Mouse (Mus musculus): ENCODE data around the gene Faf2.

Gene Faf2

DNA sequence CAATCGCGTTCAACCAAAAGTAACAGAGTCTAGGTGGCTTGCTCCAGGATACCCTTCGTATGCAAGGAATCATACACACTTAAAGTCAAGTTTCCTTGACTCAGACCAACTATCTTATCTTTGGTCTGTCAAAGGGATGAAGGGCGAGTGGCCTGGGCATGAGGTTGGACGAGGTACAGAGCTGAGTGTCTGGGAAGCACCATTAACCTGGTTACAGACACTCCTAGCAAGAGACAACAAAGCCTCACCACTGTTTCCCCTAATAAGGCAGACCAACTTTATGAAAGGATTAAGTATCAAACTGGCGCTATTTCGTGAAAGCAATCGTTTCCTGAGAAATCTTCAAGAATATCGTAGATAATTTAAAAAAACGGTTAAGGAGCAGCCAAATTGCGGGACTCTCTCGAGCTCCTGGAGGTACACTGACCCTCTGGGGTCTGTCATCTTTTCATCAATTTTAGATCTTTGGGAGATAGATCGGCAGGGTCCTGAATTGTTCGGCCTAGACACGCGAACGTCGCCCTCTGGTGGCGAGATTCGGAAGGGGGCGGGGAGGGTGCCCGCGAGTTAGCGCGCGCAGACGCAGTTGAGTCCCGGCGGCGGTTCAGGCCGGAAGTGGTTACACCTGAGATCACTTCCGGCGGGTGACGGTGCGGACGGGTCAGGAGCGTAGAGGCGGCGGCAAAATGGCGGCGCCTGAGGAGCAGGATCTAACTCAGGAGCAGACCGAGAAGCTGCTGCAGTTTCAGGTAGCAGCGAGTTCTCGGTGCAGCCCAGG lies at the start of gene Faf2:
Gene Faf2 (plus strand): TSS at position 630 of the 778 bp plus-strand sequence.
- DNase-seq (ENCODE audit: low spot score), result peak; percentile 97

DNA sequence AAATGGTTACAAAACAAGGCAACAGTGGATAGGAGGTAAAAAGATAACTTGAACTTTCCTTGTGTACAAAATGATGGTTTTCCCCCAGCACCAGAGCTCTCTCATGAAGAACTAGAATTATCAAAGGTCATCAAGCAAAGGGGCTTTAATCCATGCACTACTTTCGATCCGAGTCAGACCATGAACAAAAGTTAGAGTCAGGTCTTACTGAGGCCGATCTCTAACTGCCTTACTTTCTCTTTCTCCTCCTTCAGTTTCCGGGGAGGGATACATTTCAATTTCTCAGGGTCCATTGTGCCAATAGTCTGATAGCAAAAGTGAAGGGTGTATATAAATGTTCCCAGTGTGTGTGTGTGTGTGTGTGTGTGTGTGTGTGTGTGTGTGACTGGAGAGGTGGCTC lies 49.0 kb upstream of the Faf2 start:
- DNase-seq (ENCODE audit: low spot score), result no peak

DNA sequence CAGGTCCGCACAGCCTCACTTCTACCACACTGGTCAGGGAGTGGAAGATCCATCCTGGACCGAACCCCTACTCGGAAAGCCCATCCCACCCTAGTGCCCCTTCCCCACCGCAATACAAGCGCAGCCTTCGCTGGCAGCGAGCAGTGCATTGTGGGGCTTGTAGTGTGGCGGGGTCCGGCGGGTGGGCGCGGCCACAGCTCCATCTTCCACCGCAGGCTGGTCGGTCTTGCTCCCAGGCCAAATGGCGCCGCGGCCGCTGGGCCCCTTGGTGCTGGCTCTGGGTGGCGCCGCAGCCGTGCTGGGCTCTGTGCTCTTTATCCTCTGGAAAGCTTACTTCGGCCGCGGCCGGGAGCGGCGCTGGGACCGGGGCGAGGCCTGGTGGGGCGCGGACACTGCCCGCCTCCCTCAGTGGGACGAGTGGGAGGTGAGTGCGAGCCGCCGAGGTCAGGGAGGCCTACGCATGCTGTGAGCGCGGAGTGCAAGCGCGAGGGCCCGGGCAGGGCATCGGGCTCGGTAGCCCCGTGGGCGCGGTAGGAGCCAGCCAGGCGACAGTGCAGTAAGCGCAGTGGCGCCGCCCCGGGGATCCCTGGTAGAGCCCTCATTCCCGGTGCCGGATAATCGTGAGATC lies 46.6 kb upstream of the Faf2 start, which contains the start of gene Arl10:
Gene Arl10 (plus strand): TSS at position 162 of the 628 bp plus-strand sequence.
- peak; percentile 7 for DNase-seq (ENCODE audit: low spot score)

DNA sequence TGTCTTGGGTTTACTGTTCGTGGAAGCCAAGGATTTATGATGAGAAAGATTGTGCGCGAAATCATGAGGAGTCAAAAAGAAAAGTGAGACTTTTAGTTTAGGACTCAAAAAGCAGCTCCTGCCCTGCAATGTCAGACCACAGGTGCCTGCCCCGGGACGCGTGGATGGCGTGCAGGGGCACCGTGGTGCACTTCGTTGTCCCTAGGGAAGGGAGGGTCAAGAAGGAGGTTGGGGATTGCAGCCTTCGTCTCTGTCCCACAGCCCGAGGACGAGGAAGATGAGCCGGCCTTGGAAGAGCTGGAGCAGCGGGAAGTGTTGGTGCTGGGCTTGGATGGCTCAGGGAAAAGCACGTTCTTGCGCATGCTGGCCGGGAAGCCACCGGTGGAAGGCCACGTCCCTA lies 46.1 kb upstream of the Faf2 start:
- DNase-seq (ENCODE audit: low spot score), result no peak

DNA sequence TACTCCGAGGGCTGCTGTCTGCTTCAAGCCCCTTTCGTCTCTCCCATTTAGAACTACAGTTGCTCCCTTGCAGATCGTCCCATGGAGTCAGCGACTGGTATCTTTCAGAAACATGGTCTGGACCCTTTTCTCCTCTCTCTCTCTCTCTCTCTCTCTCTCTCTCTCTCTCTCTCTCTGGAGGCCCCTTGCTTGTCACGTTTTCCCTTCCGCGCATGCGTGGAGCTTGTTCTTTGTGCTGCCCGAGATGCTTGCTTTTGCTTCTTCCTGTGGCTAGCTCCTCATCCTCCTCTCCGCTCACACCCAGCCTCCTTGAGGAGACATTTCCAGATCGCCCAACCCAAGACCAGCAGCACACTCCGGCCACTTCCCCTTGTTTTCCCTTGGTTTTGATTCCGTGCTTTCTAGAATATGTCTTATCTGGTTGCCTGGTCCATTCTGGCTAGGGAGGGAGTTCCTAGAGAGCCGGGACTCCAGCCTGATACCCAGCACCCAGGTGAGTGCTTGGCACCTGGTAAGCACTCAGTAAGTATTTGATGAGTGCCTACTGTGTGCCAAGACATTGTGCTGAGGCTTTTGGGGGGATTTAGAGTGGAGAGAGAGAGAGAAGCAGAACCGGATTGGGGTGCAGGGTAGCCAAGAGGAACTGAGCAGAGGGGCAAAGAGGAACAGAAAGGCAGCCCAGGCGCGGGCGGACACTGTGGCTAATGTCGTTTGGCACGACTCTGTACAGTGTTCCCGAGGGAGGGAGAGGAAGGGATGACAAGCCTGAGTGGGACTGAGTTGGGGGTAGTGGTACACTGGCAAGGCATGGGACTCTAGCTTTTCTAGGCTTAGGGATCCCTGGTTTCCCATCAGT lies 43.7 kb upstream of the Faf2 start:
- DNase-seq (ENCODE audit: low spot score), result no peak

DNA sequence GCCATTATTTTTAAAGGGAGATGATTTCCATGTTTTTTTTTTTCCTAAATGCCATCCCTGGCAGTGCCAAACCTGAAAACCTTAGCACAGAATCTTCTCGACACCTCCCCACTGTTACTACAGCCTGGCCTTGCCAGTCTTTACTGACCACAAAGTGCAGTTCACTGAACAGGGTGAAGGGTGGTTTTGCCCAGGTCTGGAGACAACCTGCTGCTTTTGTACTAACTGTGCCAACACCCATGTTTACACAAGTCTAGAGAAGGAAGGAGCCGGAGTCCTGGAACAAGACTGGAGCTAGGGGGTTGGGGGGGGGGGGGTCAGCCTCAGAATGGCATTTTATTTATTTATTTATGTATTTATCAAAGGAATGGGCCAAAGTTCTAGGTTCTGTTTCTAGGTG lies 40.2 kb upstream of the Faf2 start:
- DNase-seq (ENCODE audit: low spot score), result no peak

DNA sequence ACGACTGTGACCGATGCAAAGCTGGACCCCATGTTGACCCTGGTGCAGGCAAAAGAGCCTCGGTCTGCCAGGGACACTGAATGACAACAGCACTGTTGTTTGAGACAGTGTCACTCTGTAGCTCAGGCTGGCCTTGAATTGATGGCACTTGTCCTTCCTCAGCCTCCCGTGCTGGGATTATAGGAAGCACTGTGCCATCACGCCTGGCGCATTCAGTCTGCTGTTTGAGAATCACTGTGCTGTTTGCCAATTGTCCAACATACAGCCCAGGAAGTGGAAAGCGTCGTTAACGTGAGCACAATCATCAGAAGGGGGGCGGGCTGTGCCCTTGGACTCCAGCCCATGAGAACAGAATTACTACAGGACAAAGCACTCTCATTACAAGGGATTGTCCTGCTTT lies 39.5 kb upstream of the Faf2 start:
- DNase-seq (ENCODE audit: low spot score), result no peak

DNA sequence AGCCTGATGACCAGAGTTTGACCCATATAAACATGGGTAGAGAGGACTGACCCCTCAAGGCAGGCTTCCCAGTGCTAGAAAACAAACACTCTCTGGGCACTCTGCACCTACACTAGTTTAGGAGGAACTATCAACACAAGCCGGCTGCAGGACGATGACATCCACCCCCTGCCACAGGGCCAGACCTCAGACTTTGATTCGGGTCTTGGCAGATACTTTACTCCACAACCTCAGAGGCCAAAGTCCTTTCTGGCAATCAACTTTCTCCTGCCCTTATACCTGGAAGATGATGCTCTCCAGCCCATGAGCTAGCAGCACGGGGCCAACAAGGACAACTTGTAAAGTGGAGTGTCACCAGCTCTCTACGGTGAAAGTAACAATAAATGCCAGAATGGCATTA lies 38.7 kb upstream of the Faf2 start:
- no peak for DNase-seq (ENCODE audit: low spot score)

DNA sequence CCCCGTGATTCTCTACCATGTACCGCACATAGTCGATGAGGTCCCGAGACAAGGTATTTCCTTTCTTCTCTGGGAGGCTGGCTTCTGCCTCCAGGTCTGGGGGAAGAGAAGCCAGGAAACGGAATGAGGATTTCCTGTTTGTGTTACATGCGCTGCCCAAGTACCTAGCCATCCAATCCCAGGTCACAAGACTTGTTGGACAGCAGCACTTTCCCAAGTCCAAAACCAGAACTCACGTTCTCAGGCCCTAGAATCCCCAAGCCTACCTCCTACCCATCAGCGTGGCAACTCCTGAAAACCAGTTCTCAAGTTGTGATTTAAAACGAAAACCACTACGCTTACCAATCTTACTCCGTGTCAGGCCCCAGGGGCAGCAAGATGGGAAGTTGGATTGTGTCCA lies 35.8 kb upstream of the Faf2 start:
- no peak for DNase-seq (ENCODE audit: low spot score)

DNA sequence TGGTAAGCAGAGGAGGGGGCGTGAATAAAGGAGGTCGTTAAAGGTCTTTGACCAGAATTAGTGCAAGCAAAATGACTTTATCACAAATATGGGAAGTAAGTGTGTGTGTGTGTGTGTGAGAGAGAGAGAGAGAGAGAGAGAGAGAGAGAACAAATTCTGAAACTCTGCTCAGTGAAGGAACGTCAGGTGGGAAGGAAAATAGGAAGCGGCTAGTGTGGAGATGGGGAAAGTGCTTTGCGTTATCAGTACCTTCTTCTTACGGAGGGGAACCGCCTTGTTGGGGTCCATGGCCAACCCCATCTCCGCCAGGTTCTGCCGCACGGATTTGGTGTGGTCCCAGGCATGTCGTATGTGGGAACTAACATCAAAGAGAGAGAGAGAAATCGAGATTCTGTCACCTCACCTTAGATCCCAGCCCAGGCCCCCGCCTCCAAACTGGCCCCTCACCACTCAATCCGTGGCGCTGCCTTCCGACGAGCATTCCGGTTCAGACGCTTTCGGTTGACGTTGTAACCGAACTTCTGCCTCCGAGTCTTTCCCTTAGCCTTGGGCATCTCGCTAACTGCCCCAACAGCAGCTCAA lies 32.1 kb upstream of the Faf2 start:
- DNase-seq (ENCODE audit: low spot score), result no peak

DNA sequence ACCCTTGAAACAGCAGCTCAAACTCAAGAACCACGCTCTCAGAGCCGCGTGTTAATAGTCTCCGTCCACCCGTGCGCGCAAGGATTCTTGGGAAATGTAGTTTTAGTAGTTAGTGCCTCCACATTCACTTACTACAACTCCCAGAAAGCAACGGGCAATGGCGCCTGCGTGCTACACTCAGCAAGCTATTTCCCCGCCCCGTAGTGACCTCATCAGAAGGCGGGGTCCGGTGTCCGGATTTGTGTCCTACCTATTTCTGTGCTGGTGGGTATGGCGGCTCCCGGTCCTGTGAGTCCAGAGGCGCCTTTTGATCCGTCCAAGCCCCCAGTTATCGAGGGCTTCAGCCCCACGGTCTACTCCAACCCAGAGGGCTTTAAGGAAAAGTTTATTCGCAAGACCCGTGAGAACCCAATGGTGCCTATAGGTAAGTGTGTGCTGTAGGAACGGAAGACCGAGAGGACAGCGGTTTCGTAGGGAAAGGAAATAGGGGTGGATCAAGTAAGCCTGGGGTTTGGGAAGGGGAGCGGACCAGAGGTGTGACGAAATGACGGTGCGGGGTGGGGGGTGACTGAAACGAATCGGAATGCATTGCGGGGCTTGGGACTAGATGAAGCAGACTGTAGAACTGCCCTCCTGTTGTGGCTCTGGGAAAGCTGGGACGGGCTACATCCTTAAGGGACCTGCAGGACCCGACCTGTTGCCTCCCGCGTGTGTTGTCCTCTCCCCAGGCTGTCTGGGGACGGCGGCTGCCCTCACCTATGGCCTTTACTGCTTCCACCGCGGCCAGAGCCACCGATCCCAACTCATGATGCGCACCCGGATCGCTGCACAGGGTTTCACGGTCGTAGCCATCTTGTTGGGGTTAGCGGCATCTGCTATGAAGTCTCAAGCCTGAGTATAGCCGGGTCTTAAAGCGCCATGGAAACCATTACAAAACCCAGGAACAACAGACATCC lies 31.3 kb upstream of the Faf2 start, which contains the start of the genes Nop16 and Higd2a:
Gene Nop16 (minus strand): TSS at position 95 of the 956 bp plus-strand sequence.
Gene Higd2a (plus strand): TSS at position 212 of the 956 bp plus-strand sequence.
- peak; percentile 96 for DNase-seq (ENCODE audit: low spot score)

DNA sequence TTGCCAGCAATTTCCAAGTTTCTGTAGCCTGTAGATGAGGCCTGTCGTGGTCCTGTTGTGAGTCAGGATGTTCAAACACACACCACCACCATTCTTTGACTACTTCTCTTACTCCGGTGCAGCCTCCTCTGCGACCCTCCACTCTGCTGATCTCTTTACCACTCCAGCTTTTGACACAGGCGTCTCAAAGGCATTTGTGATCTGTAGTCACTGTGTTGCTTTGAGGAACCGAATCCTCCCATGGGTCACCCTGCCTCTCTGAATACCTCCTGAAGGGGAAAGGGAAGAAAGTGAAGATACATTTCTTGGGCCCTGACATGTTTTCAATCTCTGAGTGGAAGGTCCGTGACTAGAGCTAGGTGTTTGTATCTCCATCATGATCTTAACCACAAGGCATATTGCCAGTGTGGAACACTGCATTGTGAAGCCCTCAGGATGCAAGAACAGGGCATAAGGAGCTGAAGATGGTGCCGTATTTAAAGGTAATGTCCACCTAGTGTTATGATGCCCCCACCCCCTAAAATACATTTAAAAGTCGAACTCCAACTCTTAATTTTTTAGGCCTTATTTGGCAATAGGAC lies 29.7 kb upstream of the Faf2 start:
- DNase-seq (ENCODE audit: low spot score), result no peak

DNA sequence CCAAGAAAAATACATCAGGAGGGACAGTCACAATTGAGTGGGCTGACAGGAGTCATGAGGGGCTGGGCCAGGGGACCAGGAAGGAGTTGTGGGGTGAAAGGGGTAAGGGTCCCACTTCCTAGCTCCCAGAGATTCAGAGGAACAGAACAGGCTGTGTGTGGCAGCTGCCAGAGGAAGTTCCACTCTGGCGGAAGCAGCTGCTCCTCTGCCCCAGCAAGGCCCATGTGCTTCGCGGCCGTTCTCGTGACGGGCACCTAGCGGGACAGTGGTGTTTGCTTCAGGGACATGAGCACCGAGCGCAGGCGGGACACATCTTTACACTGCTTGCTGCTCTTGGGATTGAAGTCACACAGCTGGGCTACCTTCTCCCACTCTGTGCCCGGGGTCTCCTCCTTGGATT lies 28.0 kb upstream of the Faf2 start:
- no peak for DNase-seq (ENCODE audit: low spot score)

DNA sequence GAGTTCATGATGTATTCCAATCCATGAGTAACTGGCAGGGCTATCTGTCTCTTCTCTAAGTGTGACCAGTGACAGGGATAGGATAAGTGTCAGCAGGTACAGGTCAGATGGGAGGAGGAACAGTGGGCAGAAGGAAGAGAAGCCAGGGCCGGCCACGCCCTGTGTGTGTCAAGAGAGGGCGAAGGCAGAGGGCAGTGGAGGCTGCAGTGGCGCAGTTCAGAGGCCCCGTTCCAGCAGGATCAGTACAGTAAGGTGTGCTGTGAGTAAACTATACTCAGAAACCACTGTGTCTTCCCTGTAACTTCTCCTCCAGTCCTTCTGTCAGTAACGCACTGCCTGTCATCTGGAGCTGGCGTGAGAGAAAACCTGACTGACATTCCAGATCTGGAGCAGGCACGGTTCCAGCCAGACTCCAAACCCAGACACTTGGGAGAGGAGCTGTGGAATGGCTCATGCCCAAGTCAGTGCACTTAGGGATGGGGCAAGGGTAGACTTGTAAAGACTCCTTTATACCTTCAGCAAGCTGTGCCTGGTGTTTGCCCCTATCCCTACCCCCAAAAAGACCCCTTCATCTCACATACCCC lies 25.4 kb upstream of the Faf2 start:
- no peak for DNase-seq (ENCODE audit: low spot score)

DNA sequence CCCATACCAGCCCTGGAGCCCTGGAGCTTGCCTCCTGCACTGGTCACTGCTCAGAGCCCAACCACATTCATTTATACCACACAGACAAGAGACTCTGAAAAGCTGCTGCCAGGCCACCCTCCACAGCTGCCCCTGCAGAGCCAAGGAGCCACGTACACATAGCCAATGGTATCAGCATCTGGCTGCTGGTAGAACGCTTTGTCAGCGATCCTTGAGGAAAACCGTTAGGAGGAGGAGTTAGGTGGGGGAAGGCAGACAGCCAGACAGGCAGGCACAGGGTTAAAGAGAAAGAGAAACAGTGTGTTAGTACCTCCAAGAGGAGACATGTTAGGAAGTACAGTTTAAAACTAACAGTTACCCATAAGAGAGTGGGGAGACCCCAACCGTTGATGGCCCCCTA lies 24.7 kb upstream of the Faf2 start:
- no peak for DNase-seq (ENCODE audit: low spot score)

DNA sequence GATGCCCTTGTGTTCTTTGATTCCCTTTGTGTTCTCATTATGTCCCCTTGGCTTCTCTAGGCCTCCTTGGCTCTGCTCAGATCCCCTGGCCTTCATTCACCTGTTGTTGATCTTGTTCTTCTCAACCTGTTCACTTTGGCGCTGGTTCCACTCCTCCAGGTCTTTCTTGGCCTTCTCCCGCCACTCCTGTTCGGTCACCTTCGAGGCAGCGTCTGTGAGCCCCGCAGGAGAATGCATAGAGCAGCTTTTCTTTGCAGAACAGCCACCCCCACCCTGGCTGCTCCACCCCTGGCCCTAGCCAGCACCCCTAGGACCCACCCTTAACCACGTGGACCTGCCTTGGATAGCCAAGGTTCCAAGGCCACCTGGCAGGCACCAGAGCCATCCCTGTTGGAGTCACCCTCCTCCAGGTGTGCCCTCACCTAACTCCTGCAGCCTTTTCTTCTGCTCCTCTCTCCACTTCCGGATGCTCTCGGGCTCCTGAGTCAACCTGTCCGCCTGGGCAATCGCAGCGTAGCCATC lies 22.9 kb upstream of the Faf2 start:
- no peak for DNase-seq (ENCODE audit: low spot score)

DNA sequence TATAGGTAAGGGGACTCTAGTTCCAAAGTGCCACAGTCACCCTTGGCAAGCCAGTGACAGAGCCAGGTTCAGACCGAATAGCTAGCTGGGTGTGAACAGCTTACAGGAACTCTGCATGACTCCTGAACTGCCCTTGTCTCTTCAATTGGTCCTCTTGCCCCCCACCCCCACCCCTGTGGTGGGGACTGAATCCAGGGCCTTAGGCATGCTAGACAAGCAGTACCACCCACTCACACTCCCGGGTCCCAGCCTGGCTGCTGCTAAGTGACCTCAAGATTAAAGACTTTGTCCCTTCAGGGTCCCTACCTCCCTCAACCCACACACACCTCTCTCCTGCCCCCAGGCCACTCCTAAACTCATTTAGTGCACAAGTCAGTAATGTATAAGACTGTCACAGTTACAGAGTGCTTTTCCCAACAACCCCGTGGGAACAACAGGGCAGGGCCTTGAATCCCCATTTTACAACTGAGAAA lies 18.9 kb upstream of the Faf2 start:
- no peak for DNase-seq (ENCODE audit: low spot score)

DNA sequence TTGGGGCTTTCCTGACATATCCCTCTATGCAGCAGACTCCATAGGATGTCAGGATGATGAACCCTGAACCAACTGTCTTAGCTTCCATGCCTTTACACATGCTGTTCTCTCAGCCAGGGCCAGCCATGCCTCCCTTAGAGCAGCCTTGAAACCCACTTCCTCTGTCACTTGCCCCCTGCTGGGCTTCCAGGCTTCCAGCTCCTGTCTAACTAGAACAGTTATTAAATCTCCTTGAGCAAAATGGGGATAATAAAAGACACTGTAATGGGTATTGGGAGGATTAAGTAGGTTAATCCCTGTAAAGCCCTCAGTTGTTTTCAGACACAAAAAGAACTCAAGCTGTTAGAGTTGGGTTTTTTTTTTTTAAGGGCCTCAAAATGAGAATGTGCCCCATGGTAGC lies 18.1 kb upstream of the Faf2 start:
- DNase-seq (ENCODE audit: low spot score), result no peak

DNA sequence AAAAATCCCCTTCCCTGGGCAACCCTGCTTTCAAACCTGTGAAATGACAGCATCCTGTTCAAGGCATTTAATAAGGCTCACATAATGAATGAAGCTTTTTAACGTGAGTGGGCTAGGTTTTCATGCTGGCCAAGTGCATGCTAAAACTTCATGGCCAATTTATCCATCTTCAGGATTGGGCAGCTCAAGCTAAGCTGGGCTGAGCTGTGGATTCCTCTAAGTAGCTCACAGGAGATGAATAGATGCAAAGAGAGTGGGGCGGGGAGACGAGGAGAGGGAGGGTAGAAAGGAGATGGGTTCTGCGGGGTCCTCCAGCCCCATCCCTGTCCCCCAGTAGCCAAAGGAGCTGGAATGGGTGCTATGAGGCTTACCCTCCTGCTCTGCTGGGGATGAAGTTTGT lies 17.4 kb upstream of the Faf2 start:
- DNase-seq (ENCODE audit: low spot score), result no peak

DNA sequence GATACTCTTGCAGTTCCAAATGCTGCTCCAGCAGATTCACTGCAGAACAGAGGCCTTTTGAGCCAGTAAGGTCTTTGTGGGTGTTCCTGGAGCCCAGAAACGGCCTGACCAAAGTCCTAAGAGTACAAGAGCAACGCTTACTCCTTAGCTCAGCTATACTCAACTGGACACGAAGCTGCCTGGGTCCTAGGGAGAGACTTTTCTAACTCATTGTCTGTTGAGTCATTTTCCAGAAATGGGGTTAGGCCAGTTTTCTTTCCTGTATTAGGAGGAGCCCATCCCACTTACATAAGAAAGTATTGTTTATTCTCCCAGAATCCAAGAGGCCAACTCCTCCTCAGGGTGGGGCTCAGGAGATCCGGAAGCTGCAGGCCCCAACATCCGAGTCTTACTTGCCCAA lies 16.2 kb upstream of the Faf2 start:
- DNase-seq (ENCODE audit: low spot score), result no peak

Measured in spleen, adult 12 weeks (tissue).